Mouse (Mus musculus) T-helper 2 cell (primary cell): Measurements from ENCODE around the gene Nol12.

Source experiments
- in situ Hi-C: fragments of 300-600 bp; cut with MboI, MseI; formaldehyde crosslinking; loops from one replicate; pipeline ENCODE4 v1.15.1; 2025; ENCODE audit warnings: high pct_unique_total_duplicates

Nol12 gene

DNA sequence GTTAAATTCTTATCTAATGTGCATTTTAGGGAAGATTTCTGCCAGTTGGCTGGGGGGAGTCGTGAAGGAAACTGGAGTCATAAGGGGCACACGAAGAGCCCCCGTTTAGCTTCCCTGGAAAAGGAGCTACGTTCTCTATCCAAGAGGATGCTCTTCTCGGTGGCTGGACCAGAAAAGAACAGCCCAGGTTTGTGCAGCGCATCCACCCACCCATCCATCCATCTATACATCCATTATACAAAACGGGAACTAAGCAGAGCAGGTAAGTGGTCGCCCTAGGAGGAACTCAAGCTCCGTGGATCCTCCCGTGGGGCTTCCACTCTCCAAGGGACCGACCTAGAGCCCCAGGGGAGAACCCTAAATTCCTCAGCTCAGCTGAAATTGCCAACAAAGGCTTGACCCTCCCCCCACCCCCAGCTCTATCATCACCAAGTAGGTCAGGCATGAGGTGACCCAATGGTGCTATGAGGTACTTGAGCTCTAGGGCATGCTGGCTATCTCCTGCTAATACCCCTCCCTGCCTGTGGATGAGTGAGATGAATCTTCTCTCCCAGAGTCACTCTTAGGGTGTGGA, 13.5 kb downstream of the Nol12 start:
- in situ Hi-C loops: no loop called here

DNA sequence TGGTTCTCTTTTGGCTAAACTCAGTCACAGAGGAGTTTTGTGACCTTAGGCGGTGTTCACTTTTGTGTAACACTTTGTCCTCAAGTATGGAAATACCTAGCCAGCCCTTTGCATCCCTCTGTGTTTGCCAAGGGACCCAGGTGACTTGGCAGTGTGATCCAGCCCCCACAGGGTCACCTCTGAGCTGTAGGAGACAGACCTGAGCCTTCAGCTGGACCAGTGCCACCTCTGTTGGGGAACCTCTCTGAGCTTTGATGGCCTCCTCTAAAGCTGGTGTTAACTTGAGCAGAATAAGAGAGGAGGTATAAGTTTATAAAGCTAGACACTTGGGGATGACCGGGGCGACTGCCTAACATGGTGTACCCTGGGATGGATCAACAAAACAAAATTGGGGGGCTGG, 14.2 kb downstream of the Nol12 start:
- in situ Hi-C loops: no loop called here

DNA sequence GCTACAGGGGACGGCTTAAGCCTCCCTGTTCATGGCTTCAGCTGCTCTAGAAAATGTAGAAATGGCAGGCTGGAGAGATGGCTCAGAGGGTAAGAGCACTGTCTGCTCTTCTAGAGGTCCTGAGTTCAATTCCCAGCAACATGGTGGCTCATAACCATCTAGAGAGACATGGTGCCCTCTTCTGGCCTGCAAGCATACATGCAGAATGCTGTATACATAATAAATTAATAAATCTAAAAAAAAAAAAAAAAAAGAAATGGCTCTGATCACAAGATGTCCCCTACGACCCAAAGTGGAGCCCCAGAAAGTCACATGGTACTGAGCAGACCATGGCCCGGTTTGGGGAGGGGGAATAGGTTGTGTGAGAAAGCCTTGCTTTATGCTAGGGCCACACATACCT, 20.9 kb downstream of the Nol12 start:
- in situ Hi-C loops: no loop called here

DNA sequence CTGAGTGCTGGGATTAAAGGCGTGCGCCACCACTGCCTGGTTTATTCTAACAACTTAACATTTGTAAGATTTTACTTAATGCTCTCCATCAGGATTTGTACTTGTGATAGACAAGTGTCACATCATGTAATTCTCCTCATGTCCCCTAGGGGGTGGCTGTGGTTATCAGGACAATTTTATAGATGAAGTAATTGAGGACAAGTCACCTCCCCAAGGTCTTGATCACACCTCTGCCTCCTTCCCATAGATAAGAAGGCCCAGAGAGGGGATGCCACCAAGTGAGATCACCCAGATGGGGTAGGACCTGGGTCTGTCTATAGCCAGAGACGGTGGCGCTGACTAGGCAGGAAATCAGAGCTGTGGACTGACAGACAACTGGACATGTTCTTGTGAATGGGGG, 21.6 kb downstream of the Nol12 start:
- in situ Hi-C loops: no loop called here

DNA sequence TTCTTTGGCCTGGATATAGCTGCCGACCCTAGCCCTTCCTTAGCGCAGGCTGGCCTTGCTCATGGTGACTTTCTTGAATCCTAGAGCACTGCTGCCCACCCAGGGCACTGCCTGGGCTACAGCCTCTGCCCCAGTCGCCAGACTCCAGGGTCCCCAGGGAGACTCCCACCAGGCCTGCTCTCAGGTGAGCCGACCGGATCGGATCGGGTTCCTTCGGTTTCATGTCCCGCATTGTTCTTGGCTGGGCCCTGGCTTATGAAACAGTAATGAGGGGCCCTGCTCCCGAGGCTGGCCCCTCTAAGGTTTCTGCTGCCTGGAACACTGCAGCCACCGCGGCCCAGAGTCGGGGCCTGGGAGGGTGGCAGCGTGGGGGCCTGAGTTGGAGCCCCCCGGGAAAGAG, 22.3 kb downstream of the Nol12 start:
- in situ Hi-C loops: no loop called here

DNA sequence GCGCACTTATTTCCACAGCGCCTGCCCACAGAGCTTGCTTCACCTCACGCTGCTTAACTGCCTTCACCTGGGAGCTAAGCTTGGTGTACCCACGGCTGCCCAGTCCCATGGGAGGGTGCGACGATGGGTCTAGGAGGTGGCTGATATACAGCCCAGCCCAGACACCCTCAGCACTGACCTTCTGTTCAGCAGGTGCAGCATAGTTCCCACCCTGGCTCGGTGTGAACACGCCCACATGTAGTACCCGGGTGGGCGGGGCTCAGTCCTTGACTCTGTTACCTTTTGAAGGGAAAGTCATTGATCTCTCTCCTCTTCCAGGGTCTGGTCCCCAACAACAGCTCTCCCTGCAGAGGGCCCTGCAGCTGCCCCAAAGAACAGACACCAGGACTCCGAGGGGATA, 24.8 kb downstream of the Nol12 start:
- in situ Hi-C loops: no loop called here

DNA sequence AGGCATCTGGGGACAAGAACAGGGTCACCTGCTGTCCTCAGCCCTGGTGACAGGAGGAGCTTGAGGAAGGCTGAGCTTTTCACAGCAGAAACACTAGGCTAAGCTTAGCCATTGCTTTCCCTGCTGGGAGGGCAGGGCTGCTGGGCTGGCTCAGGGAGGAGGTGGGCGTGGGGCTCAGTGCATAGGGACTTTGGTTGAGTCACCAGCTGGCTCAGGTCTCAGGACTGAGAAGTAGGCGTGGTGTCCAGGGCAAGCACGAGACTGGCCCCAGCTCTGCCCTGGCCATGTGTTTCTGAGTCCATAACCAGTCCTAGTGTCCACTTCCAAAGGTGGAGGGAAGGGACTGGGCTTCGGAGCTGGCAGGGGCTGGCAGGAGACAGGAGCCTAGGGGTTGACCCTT, 25.4 kb downstream of the Nol12 start:
- in situ Hi-C loops: loop anchor here (5.0 kb wide), 1 partner anchor 43 kb away; no protein-coding TSS in a partner anchor

DNA sequence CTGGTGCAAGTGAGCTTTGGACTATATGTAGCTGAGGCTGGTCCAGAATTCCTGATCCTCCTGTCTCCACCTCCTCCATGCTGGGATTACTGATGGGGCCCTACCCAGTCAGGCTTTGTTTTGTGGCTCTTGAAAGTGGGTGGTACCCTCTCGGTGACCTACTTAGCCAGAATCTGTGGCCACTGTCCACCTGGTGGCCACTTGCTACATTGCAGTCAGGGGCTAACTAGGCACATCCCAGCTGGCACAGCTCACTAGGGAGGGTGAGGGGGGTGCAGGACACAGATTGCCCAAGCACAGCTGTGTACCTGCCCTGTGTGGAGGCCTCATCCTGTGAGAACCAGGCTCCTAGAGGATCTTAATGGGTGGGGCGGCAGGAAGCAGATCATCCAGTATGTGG, 28.2 kb downstream of the Nol12 start:
- in situ Hi-C loops: loop anchor here (5.0 kb wide), 1 partner anchor 46 kb away; no protein-coding TSS in a partner anchor

DNA sequence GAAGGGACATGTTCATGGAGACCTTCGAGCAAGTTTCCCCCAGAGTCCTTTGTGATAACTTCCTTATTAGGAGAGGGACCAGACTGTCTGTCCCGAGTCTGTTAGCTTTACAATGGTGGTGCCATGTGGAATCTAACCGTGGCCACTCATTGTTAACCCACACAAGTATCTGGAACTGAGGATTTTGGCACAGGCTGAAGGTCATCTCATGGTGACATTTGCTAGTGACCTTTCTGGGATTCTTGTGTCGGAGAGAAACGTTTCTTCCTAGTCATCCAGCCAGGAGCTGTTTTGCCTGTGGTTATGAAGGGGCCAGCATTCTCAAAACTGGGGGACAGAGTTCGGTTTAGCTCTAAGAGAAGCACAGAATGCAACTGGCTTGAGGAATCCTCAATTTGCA, 36.9 kb downstream of the Nol12 start:
- in situ Hi-C loops: no loop called here

DNA sequence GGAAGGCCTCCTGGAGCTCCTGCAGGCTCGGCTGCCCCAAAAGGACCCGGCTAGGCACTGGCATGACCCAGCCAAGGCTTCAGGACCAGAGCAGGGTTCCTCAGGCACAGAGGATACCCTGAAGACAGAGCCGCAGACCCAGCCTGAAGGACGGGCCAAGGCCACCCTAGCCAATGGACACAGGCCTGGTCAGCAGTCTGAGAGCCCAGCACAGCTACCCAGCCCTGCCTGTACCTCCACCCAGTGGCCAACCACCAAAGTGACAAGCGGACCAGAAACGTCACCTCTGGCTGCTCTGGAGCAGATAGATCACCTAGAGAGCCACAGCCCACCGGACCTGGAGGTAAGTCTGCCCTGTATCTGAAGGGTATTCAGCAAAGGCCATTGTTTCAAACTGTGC, 39.2 kb downstream of the Nol12 start:
- in situ Hi-C loops: no loop called here

DNA sequence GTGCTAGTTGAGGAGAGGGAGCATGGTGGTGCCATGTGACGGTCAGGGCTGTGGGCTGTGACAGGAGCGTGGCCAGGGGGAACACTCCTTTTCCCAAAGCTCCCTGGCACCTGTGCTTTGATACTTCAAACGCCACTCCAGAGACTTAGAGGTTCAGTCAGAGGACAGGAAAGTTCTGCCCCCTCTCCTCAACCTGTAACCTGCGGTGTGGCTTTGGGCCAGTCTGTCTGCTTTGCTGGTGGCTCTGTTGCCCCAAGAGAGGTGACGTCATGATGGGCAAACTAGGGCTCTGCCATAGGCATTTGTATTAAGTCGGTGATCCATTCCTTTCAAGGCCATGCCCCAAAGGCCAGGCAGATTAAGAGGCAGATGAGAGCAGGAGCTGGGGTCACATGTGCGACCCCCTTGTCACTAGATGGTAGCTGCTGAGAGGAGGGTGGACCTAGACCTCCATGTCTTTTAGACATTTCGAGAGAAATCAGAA, 43.0 kb downstream of the Nol12 start:
- in situ Hi-C loops: no loop called here

DNA sequence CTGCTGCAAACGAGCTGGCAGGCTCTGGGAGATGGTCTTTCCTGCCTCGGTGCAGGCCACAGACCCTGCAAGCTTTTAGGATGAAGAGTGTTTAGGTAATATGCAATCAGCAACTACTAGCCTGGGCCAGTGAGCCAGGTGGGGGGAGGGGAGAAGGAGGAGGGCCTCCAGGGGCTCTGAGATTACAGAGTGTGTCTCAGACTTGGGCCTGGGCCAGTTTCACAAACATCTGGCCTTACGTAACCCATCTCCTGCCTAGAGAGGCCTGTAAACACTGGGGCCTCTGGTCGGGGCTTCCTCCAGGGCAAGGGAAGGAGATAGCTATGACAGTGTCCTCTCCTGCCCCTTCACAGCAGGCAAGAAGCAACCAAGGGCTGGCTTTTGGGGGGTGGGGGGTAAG, 44.1 kb downstream of the Nol12 start:
- in situ Hi-C loops: no loop called here

DNA sequence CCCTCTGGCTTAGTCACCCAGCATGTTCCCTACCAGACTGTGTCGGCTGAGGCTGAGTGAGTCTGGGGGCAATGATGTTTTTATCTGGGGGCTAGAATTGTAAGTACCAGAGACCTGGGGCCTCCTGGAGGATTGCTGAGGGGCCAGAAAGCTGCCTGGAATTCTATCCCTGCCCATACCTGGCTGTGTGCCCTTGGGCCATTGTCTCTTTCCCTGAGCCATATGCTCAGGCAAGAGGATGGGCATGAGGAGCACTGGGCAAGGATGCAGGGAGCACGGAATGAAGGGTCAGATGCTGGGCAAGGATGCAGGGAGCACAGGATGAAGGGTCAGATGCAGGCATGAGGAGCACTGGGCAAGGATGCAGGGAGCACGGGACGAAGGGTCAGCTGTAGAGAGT, 45.4 kb downstream of the Nol12 start:
- in situ Hi-C loops: no loop called here

DNA sequence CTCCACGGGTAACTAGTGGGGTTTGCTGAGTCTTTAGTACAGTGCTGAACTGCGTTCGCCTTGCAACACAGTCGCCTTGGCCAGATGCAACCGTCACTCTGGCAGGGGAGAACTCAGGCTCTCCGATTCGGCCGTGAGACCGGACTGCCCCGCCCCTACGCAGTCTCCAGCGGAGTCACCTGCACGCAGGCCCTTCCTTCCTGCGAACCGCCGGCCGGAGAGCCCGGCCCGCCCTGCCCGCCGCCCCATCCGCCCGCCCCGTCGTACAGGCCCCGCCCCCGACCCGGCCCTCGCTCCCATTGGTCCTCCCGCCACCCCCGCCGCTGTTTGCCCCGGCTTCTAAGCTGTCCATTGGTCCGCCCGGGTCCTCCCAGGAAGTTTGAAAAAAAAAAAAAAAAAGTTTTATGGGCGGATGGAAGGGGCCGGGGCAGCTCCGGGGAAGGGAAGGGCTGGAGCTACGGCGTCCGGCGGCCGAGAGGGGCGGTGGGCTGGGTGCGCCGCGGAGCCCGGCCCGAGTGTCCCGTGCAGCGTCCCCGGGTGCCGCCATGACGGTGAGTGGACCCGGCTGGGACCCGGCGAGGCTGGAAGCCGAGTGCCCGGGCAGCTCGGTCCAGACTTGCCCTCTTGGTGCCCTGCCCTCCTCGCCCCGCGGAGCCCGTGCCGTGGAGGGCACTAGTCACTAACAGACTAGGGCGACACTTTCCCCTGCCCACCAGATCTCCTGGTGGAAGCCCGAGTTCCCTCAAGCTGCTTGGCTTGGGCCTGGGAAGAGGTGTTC, 48.1 kb downstream of the Nol12 start:
- in situ Hi-C loops: no loop called here

DNA sequence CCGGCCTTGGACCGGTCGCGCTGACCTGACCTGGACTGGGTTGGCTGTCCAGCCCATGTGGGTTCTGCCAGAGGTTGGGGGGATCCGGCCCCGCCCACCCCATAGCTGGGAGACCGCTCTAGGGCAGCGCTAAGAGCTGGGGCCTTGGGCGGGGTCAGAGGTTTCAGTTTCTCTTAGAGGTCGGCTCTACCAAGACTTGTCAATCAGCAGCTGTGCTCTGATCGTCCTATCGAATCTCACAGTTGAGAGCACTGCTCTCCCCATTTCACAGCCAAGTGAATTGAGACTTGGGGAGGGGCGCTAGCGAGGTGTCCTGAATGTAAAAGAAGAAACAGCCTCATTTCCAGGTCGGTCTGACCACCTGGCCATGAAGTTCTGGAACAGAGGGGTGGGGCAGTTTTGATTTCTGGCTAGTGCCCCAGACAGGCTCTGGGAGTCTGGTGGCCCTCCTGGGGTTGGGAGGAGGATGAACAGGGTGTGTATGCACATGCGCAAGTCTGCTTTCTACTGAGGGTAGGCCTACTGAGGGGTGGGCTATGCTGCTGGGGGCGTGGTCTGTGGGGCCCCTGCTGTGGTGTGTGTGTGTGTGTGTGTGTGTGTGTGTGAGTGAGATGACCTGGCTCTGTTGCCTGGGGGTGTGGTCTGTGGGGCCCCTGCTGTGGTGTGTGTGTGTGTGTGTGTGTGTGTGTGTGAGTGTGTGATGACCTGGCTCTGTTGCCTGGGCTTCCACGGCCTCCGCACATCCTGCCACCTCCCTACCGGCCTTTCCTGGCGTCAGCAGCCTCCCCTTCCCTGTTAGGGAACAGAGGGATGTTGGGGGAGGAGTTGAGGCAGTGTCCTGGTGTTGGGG, 48.9 kb downstream of the Nol12 start:
- in situ Hi-C loops: no loop called here

DNA sequence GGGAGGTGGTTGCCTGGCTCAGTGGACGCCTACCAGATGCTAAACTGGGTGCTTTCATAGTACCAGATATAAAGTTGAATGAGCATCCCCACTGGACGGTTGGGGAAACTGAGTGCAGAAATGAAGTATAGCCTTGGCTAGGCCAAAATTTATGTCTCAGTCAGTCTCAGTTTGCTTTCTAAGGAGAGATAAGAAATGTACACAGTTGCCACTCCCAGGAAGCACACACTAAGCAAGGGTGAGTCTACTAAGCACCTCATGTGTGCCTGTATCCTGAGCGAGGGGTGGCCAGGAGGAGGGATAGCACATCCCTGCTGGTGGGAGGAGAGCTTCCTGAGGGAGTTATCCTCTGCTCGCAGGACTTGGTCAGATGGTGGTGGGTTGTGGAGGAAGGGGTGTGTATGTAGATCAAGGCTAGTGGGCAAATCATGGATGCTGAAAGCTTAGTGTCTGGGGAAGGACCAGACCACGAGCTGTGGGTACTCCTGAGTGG, 49.6 kb downstream of the Nol12 start:
- in situ Hi-C loops: no loop called here

DNA sequence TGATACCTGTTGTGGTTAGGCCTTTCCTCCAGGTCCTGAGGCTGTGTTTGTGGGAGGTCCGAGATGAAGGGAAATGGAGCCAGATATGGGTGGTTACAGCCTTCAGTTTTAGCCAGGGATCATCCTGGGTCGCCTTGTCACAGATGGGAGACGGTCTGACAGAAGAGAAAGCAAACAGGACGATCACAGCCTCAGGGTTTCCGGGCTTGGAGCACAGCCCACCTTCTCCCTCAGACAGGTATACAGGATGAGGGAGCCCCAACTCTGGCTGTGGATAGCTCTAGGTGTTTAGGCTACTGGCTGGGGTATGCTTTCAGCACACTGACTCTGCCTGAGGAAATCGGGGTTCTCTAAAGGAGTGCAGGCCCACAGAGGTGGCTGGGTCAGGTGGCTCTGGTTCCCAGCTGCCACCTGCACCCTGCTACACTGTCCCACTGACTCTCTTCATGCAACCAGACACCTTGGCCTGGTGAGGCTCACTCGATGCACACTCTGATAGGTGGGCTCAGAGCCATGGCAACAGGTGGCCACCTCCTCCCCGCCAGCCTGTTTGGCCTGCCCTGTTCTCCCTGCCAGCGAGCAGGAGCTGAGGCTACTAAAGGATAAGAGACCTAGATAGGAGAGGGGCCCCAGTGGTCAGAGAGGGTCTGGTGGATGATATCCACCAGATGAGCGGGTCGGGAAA, 51.9 kb downstream of the Nol12 start:
- in situ Hi-C loops: no loop called here

DNA sequence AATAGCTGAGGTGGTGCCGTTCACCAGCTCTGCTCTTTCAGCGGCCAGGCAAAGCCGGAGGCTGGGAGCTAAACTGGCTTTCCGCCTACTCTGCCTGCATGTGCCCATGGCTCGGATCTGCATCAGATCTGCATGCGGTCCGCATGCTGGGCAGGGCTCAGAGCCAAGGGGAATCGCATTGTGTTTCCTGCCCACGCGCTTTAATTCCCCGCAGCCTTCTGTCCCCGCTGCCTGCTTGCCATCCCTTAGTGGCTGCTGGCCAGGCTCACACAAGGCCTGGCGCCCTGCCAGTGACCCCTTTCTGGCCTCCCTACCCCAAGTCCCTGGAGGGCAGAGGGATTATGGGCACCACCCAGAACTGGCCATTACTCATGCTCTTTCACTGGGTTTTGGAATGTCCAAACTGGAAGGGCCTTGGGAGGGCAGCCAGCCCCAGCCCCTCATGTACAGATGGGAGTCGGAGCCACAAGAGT, 53.8 kb downstream of the Nol12 start:
- in situ Hi-C loops: no loop called here

DNA sequence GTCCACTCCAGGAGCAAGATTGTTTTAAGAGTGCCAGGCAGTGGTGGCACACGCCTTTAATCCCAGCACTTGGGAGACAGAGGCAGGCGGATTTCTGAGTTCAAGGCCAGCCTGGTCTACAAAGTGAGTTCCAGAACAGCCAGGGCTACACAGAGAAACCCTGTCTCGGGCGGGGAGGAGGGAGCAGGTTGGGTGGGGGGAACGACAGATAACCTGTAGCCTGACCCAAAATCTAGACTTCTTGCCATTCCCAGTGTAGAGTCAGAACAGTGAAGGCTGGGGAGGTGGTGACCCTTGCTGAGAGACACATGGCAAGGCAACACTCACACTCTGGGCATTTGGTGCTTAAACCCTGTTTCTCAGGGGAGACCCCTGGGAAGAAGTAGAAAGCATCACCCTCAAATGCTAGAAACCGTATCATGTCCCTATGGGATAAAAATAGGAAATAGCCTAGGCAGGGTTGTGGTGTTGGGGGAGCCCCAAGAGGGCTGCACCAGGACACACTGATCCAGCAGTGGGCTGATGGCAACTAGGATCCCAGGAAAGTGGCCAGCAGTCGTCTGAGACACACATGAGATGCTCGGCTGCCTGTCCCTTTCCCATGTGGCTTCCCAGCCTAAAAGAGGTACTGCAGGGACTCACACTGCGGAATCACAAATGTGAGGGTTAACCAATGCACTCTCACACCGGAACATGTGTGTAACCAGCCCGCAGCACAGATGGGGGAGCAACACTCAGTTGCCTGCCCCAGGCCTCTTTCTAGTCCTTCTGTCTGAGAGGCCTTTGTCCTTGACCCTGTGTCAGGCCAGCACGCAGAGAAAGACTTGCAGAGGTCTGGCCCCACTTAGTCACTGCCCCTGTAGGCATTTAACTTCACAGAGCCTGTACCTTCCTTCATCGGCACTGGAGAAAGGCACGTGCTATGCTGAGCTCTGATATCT, 54.7 kb downstream of the Nol12 start:
- in situ Hi-C loops: no loop called here

DNA sequence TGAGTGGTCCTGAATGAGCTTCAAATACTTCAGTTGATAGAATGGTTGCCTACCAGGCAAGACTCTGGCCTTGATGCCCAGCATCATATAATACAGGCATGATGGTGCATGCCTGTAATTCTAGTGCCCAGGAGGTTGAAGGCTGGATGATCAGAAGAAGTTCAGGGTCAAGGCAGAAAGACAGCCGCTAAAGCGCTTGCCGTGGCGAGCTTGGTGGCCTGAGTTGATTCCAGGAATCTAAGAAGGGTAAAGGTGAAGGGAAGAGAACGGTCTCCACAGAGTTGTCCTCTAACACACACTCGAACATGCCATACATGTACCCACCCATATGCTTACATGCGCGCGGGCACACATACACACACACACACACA, 55.3 kb downstream of the Nol12 start:
- in situ Hi-C loops: no loop called here
